Mouse (Mus musculus) neural tube, embryonic 13.5 days (tissue): ENCODE results near the gene Slc13a5. TPM values are rescaled to one million over a fixed set of nuclear protein-coding genes. Genes with fewer than 3 reads are reported as not detected.

Experiments used
- ATAC-seq: fragments of 200-750 bp; cut with Nextera tagmentation; 2 replicates; pipeline ENCODE4 v1.8.0; 2017; ENCODE audit warnings: low read depth, mild to moderate bottlenecking, moderate TSS enrichment, moderate library complexity
- H3K27ac ChIP-seq: fragments of 300-500 bp; sonication (generic); replicated peaks from 2 replicates; pipeline ENCODE4 v1.5.1; 2015; ENCODE audit warnings: moderate library complexity, mild to moderate bottlenecking, inconsistent platforms
- H3K27me3 ChIP-seq: fragments of 300-500 bp; sonication (generic); 2 replicates; pipeline ENCODE4 v1.6.1; 2015; ENCODE audit warnings: mild to moderate bottlenecking, inconsistent platforms
- H3K36me3 ChIP-seq: fragments of 300-500 bp; sonication (generic); 2 replicates; pipeline ENCODE4 v1.6.1; 2015; ENCODE audit warnings: mild to moderate bottlenecking, inconsistent platforms
- H3K4me1 ChIP-seq: fragments of 300-500 bp; sonication (generic); replicated peaks from 2 replicates; pipeline ENCODE4 v1.6.1; 2015; ENCODE audit warnings: inconsistent platforms
- H3K4me2 ChIP-seq: fragments of 300-500 bp; sonication (generic); 2 replicates; pipeline ENCODE4 v1.6.1; 2015; ENCODE audit warnings: inconsistent platforms, mild to moderate bottlenecking, moderate library complexity
- H3K4me3 ChIP-seq: fragments of 300-500 bp; sonication (generic); 2 replicates; pipeline ENCODE4 v1.5.1; 2015; ENCODE audit warnings: mild to moderate bottlenecking, inconsistent platforms
- H3K9ac ChIP-seq: fragments of 300-500 bp; sonication (generic); 2 replicates; pipeline ENCODE4 v1.6.1; 2015; ENCODE audit warnings: moderate library complexity, mild to moderate bottlenecking, inconsistent platforms
- H3K9me3 ChIP-seq: fragments of 300-500 bp; sonication (generic); 2 replicates; pipeline ENCODE4 v1.6.1; 2016; ENCODE audit warnings: inconsistent platforms
- WGBS: fragments of 180-500 bp; shearing (Covaris S2); methylation state at CpG from one replicate; pipeline ENCODE4 v1.1.7; 2015; 5-methylcytosine and 5-hydroxymethylcytosine counted together
- polyA plus RNA-seq: library from polyadenylated mRNA; unstranded; fragments of >200 nt; fragmentation: Nextera tagmentation; extraction: Ambion mirVana; gene quantifications from 2 replicates; pipeline ENCODE4 v1.2.1, GENCODE M21; 2015

Slc13a5 gene
- polyA plus RNA-seq, 1 experiment from 2014 or later = 0.61 TPM

DNA sequence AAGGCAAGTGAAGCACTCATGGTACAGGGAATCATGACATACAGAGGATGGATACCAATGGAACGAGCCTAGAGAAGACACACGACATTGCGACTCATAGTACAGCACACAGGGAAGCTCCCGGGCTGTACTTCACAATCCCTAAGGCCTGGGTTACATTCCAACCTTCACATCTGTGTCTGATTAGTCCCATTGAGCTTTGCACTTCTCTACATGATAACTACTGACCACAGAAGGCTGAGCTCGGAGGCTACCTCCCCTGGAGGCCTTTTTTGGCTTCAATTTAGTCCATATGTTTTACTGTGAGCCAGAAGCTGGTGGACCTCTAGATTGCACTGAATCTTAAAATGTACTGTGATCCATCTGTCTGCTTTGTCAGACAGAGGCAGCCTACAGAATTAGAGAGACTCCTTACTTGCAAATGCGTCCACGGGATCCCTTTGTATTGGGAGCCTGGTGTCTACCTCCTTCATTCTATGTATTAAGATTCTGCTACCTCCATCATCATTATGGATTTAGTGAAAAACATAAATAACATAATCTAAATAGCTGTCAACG, 21.7 kb downstream of the Slc13a5 start:
- no peak overlapping the region for H3K27ac ChIP-seq
- no peaks in the 10 kb centered on the region for H3K27me3 ChIP-seq
- ATAC-seq = no peak
- no peaks in the 10 kb centered on the region for H3K4me1 ChIP-seq
- no peaks in the 10 kb centered on the region for H3K9me3 ChIP-seq
- H3K4me3 ChIP-seq = no peak overlapping the region
- WGBS = 76% methylated on average over 8 of the region's 8 CpGs
- no peak overlapping the region for H3K4me2 ChIP-seq
- no peak overlapping the region for H3K9ac ChIP-seq
- H3K36me3 ChIP-seq = no peaks in the 10 kb centered on the region

- Histone ChIP-seq H3K27me3 (no peaks in the 10 kb centered on the region), H3K27ac (no peak overlapping the region), H3K9ac (no peak overlapping the region), H3K4me3 (no peak overlapping the region), H3K4me2 (no peak overlapping the region), H3K36me3 (no peaks in the 10 kb centered on the region), H3K4me1 (no peaks in the 10 kb centered on the region), H3K9me3 (no peaks in the 10 kb centered on the region)
- WGBS = 77% methylated on average over 4 of the region's 4 CpGs
- no peak for ATAC-seq
These were observed 26.8 kb downstream of the Slc13a5 start for GRCm38 (mm10) chr11:72240062-72240860.

- Histone ChIP-seq H3K27ac (no peak overlapping the region), H3K27me3 (no peaks in the 10 kb centered on the region), H3K4me2 (no peak overlapping the region), H3K4me1 (no peaks in the 10 kb centered on the region), H3K4me3 (no peak overlapping the region), H3K9me3 (no peaks in the 10 kb centered on the region), H3K9ac (no peak overlapping the region), H3K36me3 (no peaks in the 10 kb centered on the region)
- 67% methylated on average over 5 of the region's 5 CpGs for WGBS
- ATAC-seq = no peak
These were observed 33.0 kb downstream of the Slc13a5 start for GRCm38 (mm10) chr11:72234013-72234412.

DNA sequence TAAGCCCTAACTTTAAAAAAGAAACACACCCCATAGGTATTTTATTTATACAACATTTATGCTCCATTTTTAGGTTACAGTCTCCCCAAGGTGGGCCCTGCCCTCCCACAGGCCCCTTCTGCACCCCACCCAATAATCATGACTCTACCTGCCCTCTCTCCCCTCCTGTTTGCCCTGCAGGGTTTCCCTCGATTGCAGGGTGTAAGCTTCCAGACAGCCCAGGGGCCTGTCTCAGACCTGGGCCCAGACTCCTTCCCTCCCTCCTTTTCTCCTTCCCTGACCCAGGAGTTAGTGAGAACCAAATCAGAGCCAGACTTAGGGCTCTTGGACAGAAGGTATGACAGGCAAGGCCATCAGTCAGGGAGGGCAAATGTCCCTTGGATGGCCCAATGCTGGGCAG, 34.0 kb downstream of the Slc13a5 start:
- Histone ChIP-seq H3K4me1 (no peaks in the 10 kb centered on the region), H3K4me2 (no peak overlapping the region), H3K36me3 (no peaks in the 10 kb centered on the region), H3K9ac (no peak overlapping the region), H3K9me3 (no peaks in the 10 kb centered on the region), H3K27ac (no peak overlapping the region), H3K4me3 (no peak overlapping the region), H3K27me3 (no peaks in the 10 kb centered on the region)
- ATAC-seq = no peak
- WGBS = 73% methylated on average over 1 of the region's 1 CpGs

DNA sequence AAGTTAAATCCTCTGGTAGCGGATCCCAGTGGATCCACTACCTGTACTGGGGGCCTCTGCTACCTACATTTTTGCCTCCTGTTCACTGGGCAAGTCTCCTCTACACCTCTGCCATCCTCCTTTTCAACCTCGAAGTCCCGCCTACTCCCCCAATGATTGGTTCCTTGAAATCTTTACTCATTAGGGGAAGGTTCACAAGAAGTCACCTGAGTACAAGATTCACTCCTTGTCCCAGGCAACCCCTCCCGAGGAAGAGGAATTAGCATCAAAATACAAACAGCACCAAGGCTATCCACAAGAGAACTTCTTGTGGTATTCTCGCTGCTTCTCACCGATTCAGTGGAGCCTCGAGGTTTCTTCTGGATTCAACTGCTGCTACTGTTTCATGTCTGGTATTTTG, 35.0 kb downstream of the Slc13a5 start:
- no peak overlapping the region for H3K4me2 ChIP-seq
- H3K36me3 ChIP-seq = no peaks in the 10 kb centered on the region
- no peak overlapping the region for H3K9ac ChIP-seq
- WGBS = 86% methylated on average over 7 of the region's 7 CpGs
- ATAC-seq = no peak
- no peaks in the 10 kb centered on the region for H3K4me1 ChIP-seq
- no peaks in the 10 kb centered on the region for H3K9me3 ChIP-seq
- no peak overlapping the region for H3K27ac ChIP-seq
- H3K27me3 ChIP-seq = no peaks in the 10 kb centered on the region
- no peak overlapping the region for H3K4me3 ChIP-seq

GRCm38 (mm10) chr11:72228513-72228912, 38.5 kb downstream of the Slc13a5 start:
- 89% methylated on average over 4 of the region's 4 CpGs for WGBS
- Histone ChIP-seq H3K4me1 (peaks cover 10% of the 10 kb centered on the region), H3K27me3 (no peaks in the 10 kb centered on the region), H3K4me3 (no peak overlapping the region), H3K4me2 (no peak overlapping the region), H3K9me3 (no peaks in the 10 kb centered on the region), H3K9ac (no peak overlapping the region), H3K36me3 (no peaks in the 10 kb centered on the region), H3K27ac (no peak overlapping the region)
- ATAC-seq = no peak

GRCm38 (mm10) chr11:72226901-72227300, 40.1 kb downstream of the Slc13a5 start:
- Histone ChIP-seq H3K4me2 (no peak overlapping the region), H3K27ac (no peak overlapping the region), H3K9ac (no peak overlapping the region), H3K9me3 (no peaks in the 10 kb centered on the region), H3K4me3 (no peak overlapping the region), H3K4me1 (peaks cover 10% of the 10 kb centered on the region), H3K36me3 (no peaks in the 10 kb centered on the region), H3K27me3 (no peaks in the 10 kb centered on the region)
- 89% methylated on average over 6 of the region's 6 CpGs for WGBS
- no peak for ATAC-seq

GRCm38 (mm10) chr11:72226020-72226791, 40.8 kb downstream of the Slc13a5 start:
- 31% methylated on average over 10 of the region's 10 CpGs for WGBS
- Histone ChIP-seq H3K36me3 (no peaks in the 10 kb centered on the region), H3K4me1 (peaks cover 10% of the 10 kb centered on the region), H3K27ac (0 out of 2 replicates have a peak overlapping the region, but pooled peaks have one; percentile 9), H3K4me2 (no peak overlapping the region), H3K27me3 (no peaks in the 10 kb centered on the region), H3K9ac (no peak overlapping the region), H3K4me3 (no peak overlapping the region), H3K9me3 (no peaks in the 10 kb centered on the region)
- peak; percentile 48; the same call in 1 of the 2 replicates for ATAC-seq

DNA sequence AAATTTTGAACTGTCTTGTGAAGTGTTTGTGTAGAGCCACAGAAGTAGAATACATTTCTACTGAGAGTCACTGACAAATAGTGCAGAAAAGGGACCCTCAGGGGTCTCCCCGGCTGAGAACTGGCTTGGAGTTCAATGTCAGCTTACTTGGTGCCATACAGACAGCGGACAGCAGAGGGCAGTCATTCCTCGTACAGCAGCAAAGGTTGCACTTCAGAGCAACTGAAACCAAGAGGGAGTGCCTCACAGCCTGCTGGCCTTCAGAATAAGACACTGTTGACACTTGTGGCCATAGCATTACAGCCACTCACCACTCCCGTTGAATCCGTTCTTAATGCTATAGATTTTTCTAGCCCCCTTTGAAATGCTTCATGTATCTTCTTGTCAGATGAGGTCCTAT, 42.2 kb downstream of the Slc13a5 start:
- WGBS = 14% methylated on average over 5 of the region's 5 CpGs
- no peak overlapping the region for H3K4me3 ChIP-seq
- peaks cover 10% of the 10 kb centered on the region for H3K4me1 ChIP-seq
- no peak overlapping the region for H3K27ac ChIP-seq
- no peaks in the 10 kb centered on the region for H3K9me3 ChIP-seq
- peak; percentile 55; the same call in 1 of the 2 replicates for ATAC-seq
- no peaks in the 10 kb centered on the region for H3K36me3 ChIP-seq
- no peak overlapping the region for H3K9ac ChIP-seq
- no peak overlapping the region for H3K4me2 ChIP-seq
- H3K27me3 ChIP-seq = no peaks in the 10 kb centered on the region

GRCm38 (mm10) chr11:72223414-72223813, 43.6 kb downstream of the Slc13a5 start:
- no peak overlapping the region for H3K27ac ChIP-seq
- 91% methylated on average over 4 of the region's 4 CpGs for WGBS

GRCm38 (mm10) chr11:72221278-72221677, 45.7 kb downstream of the Slc13a5 start:
- Histone ChIP-seq H3K27ac (no peak overlapping the region), H3K36me3 (peaks cover 4% of the 10 kb centered on the region), H3K4me3 (no peak overlapping the region), H3K9ac (no peak overlapping the region), H3K4me1 (peaks cover 19% of the 10 kb centered on the region), H3K4me2 (no peak overlapping the region), H3K27me3 (no peaks in the 10 kb centered on the region), H3K9me3 (no peaks in the 10 kb centered on the region)
- 15% methylated on average over 6 of the region's 6 CpGs for WGBS
- no peak for ATAC-seq

More at GRCm38 (mm10) chr11:72223414-72223813, 43.6 kb downstream of the Slc13a5 start:
- Histone ChIP-seq H3K4me1 (peaks cover 10% of the 10 kb centered on the region), H3K4me2 (no peak overlapping the region), H3K27me3 (no peaks in the 10 kb centered on the region), H3K4me3 (no peak overlapping the region), H3K9ac (no peak overlapping the region), H3K9me3 (no peaks in the 10 kb centered on the region), H3K36me3 (peaks cover 4% of the 10 kb centered on the region; the same call in 1 of the 2 replicates)
- ATAC-seq = no peak

DNA sequence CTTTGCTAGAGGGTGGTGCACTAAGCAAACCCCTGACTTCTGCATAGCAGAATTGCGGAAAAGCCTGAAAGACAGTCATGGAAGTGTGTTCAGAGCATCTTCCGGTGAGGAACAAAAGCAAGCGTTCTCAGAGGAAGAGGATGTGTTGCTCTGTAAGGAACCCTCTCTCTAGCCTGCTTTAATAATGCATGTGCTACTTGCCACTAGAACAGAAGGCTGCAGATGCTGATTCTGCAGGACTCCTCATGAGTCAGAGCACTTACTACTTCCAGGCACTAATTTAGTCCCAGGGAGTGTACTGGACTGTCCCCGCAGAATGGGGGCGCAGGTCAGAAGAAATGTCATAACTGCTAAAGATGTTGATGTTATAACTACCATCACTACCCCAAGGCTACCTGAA, 49.9 kb downstream of the Slc13a5 start:
- Histone ChIP-seq H3K36me3 (peaks cover 15% of the 10 kb centered on the region), H3K27me3 (no peaks in the 10 kb centered on the region), H3K9me3 (no peaks in the 10 kb centered on the region), H3K4me2 (peak overlapping the region; percentile 82), H3K27ac (no peak overlapping the region), H3K4me1 (peaks cover 36% of the 10 kb centered on the region), H3K4me3 (no peak overlapping the region), H3K9ac (peak overlapping the region; percentile 55)
- WGBS = 86% methylated on average over 5 of the region's 5 CpGs
- no peak for ATAC-seq
